ENCODE assay signal across 8 mouse cellular contexts in the genomic region with DNA sequence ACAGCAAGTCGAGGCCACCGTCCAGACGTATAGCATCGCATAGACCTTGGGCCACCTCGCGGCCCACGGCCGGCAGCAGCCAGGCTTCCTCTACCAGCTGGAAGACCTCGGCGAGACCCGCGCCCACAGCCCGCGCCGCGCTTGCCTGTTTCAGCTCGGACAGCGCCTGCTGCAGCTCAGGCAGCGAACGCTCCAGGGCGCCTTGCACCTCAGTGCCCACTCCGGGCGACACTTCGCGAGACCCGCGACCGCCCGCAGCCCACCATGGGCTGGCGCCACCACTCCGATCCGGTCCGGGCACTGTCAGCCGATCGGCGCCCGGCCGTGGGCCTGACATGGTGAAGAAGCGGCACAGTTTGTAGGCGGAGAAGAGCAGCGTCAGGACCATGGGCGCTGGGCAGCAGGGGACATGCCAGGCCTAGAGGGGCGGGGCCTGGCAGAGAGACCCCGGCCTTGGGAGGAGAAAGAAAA. TPM values are rescaled to one million over a fixed set of nuclear protein-coding genes. Genes with fewer than 3 reads are reported as not detected.
A peak's percentile ranks its signal among the peaks of the same experiment; 100 is the strongest.
DNase-seq lines count a peak whose midpoint lies in the region; ATAC-seq and TF ChIP-seq lines count a peak whose summit lies in the region.

No protein-coding gene starts in this region.

- H3K4me1 ChIP-seq in forebrain, embryonic 13.5 days, result peaks cover 21% of the 10 kb centered on the region
- H3K4me1 ChIP-seq in kidney, postnatal 0 days (replicated peaks; ENCODE audit: insufficient read depth, low read length), result peaks cover 10% of the 10 kb centered on the region; the same call in 1 of the 2 replicates

- H3K4me3 ChIP-seq in forebrain, embryonic 13.5 days, result peak overlapping the region; percentile 91
- H3K4me3 ChIP-seq in kidney, postnatal 0 days (replicated peaks; ENCODE audit: low read depth, low read length), result peak overlapping the region; percentile 42

- peaks cover 32% of the 10 kb centered on the region for H3K27me3 ChIP-seq in forebrain, embryonic 13.5 days
- H3K27me3 ChIP-seq in kidney, postnatal 0 days (ENCODE audit: insufficient read depth, low read length), result 0 out of 2 replicates have a peak, but pooled peaks cover 6% of the 10 kb centered on the region
- H3K27me3 ChIP-seq in splenic B cell, adult 2 months (ENCODE audit: control insufficient read depth, insufficient read depth, low read length, poor library complexity, severe bottlenecking), result no peaks in the 10 kb centered on the region

- H3K9me3 ChIP-seq in forebrain, embryonic 13.5 days (replicated peaks), result no peaks in the 10 kb centered on the region
- no peaks in the 10 kb centered on the region for H3K9me3 ChIP-seq in kidney, postnatal 0 days (replicated peaks; ENCODE audit: low read length)

- peak overlapping the region; percentile 88 for H3K27ac ChIP-seq in forebrain, embryonic 13.5 days
- no peak overlapping the region for H3K27ac ChIP-seq in kidney, postnatal 0 days

- ATAC-seq in forebrain, embryonic 13.5 days, result peak; percentile 67
- 0 out of 2 replicates have a peak, but pooled peaks have one; percentile 43 for ATAC-seq in kidney, postnatal 0 days (replicated peaks; ENCODE audit: low FRiP score, low read depth)

- TF ChIP-seq CTCF in kidney, postnatal 0 days (IDR thresholded peaks at IDR 0.05; ENCODE audit: low read depth), result no peak

- 0% methylated on average over 42 of the region's 44 CpGs for WGBS in forebrain, embryonic 13.5 days
- under 1% methylated on average over 44 of the region's 44 CpGs for WGBS in kidney, postnatal 0 days

- peak; percentile 39 to 45 for DNase-seq in layer of hippocampus, adult 18-20 months (ENCODE audit: low spot score in 2 of 2)
- no peak for DNase-seq in layer of hippocampus, adult 9-10 months (ENCODE audit: low spot score)
- DNase-seq in adrenal gland, postnatal 36 days, result peak; percentile 35 to 59
- peak; percentile 21 for DNase-seq in kidney, postnatal 0 days (ENCODE audit: low spot score)
- DNase-seq in lung, postnatal 10 days, result peak; percentile 33
- peak; percentile 30 for DNase-seq in splenic B cell, adult 2 months (ENCODE audit: low read depth, low spot score)
- DNase-seq in gastrocnemius, adult 8-10 months (ENCODE audit: low spot score in 2 of 2), result no peak

- H3K36me3 ChIP-seq in forebrain, embryonic 13.5 days (ENCODE audit: poor library complexity, severe bottlenecking), result no peaks in the 10 kb centered on the region
- H3K36me3 ChIP-seq in kidney, postnatal 0 days (ENCODE audit: insufficient read depth, low read length), result no peaks in the 10 kb centered on the region
- H3K36me3 ChIP-seq in splenic B cell, adult 2 months (ENCODE audit: control insufficient read depth, insufficient read depth, low read length, poor library complexity, severe bottlenecking), result no peaks in the 10 kb centered on the region

- H3K4me2 ChIP-seq in forebrain, embryonic 13.5 days, result peak overlapping the region; percentile 91
- H3K4me2 ChIP-seq in kidney, postnatal 0 days (ENCODE audit: low read length), result peak overlapping the region; percentile 90

- H3K9ac ChIP-seq in forebrain, embryonic 13.5 days, result peak overlapping the region; percentile 96
- 0 out of 2 replicates have a peak overlapping the region, but pooled peaks have one; percentile 19 for H3K9ac ChIP-seq in kidney, postnatal 0 days (ENCODE audit: low read depth, low read length)

RNA-seq across cellular contexts. Expression of gene Sarm1, which starts 0.4 kb away (rescaled TPM):
- 10 to 100 TPM; 36.1 to 38.8 TPM for total RNA-seq in layer of hippocampus, adult 18-20 months (2021)
- 1 to 10 TPM; 4.5 to 5.9 TPM for total RNA-seq in adrenal gland, postnatal 36 days (2021)
- polyA plus RNA-seq in forebrain, embryonic 13.5 days (2015; fragmentation: Nextera tagmentation; extraction: Ambion mirVana), result 34.6 and 36.2 TPM in 2 replicates
- polyA plus RNA-seq in kidney, postnatal 0 days (2015; fragmentation: Nextera tagmentation; extraction: Ambion mirVana), result 0.55 and 1.1 TPM in 2 replicates
- under 1 TPM; 0.40 to 0.77 (median 0.49) TPM for total RNA-seq in gastrocnemius, adult 8-10 months (2022)

RNA-seq across cellular contexts. Expression of gene Vtn, which starts 1.8 kb away (rescaled TPM):
- 10 to 100 TPM; 52.7 to 53.9 TPM for total RNA-seq in layer of hippocampus, adult 18-20 months (2021)
- 1 to 10 TPM; 1.6 to 3.2 TPM for total RNA-seq in adrenal gland, postnatal 36 days (2021)
- polyA plus RNA-seq in forebrain, embryonic 13.5 days (2015; fragmentation: Nextera tagmentation; extraction: Ambion mirVana), result 38.4 and 53.3 TPM in 2 replicates
- polyA plus RNA-seq in kidney, postnatal 0 days (2015; fragmentation: Nextera tagmentation; extraction: Ambion mirVana), result 0.70 and 1.7 TPM in 2 replicates
- 10 to 100 TPM in 1 of 4 experiments, 1 to 10 TPM in 3; 5.7 to 11.1 (median 6.7) TPM for total RNA-seq in gastrocnemius, adult 8-10 months (2022)

RNA-seq across cellular contexts. Expression of gene Sebox, which starts 6.1 kb away (rescaled TPM):
- total RNA-seq in layer of hippocampus, adult 18-20 months (2021), result 1 to 10 TPM; 5.3 to 5.7 TPM
- total RNA-seq in adrenal gland, postnatal 36 days (2021), result not detected
- 0.14 and 0.36 TPM in 2 replicates for polyA plus RNA-seq in forebrain, embryonic 13.5 days (2015; fragmentation: Nextera tagmentation; extraction: Ambion mirVana)
- not detected in 2 replicates for polyA plus RNA-seq in kidney, postnatal 0 days (2015; fragmentation: Nextera tagmentation; extraction: Ambion mirVana)
- total RNA-seq in gastrocnemius, adult 8-10 months (2022), result not detected

RNA-seq across cellular contexts. Expression of gene Tmem199, which starts 14.9 kb away (rescaled TPM):
- 10 to 100 TPM; 44.8 to 47.1 TPM for total RNA-seq in layer of hippocampus, adult 18-20 months (2021)
- total RNA-seq in adrenal gland, postnatal 36 days (2021), result 10 to 100 TPM; 27.3 to 36.0 TPM
- polyA plus RNA-seq in forebrain, embryonic 13.5 days (2015; fragmentation: Nextera tagmentation; extraction: Ambion mirVana), result 85.9 and 86.6 TPM in 2 replicates
- polyA plus RNA-seq in kidney, postnatal 0 days (2015; fragmentation: Nextera tagmentation; extraction: Ambion mirVana), result 56.0 and 58.9 TPM in 2 replicates
- total RNA-seq in gastrocnemius, adult 8-10 months (2022), result 10 to 100 TPM; 11.0 to 16.0 (median 14.4) TPM

RNA-seq across cellular contexts. Expression of gene Poldip2, which starts 14.9 kb away (rescaled TPM):
- total RNA-seq in layer of hippocampus, adult 18-20 months (2021), result 100 to 1,000 TPM; 118 to 119 TPM
- total RNA-seq in adrenal gland, postnatal 36 days (2021), result 100 to 1,000 TPM; 149 to 156 TPM
- 170 and 176 TPM in 2 replicates for polyA plus RNA-seq in forebrain, embryonic 13.5 days (2015; fragmentation: Nextera tagmentation; extraction: Ambion mirVana)
- 173 and 191 TPM in 2 replicates for polyA plus RNA-seq in kidney, postnatal 0 days (2015; fragmentation: Nextera tagmentation; extraction: Ambion mirVana)
- total RNA-seq in gastrocnemius, adult 8-10 months (2022), result 100 to 1,000 TPM in 1 of 4 experiments, 10 to 100 TPM in 3; 95.0 to 105 (median 98.5) TPM

Comparison
In these comparisons a context has a peak if more than half of its experiments do, and no peak if none do; other contexts are left out.
1. DNase-seq: peak in layer of hippocampus, adult 18-20 months (2 of 2), adrenal gland, postnatal 36 days (2 of 2), kidney, postnatal 0 days (single experiment), lung, postnatal 10 days (single experiment) and splenic B cell, adult 2 months (single experiment); none in layer of hippocampus, adult 9-10 months (single experiment) and gastrocnemius, adult 8-10 months (0 of 2).
2. RNA of gene Sarm1, which starts 0.4 kb away (total RNA-seq): 36.1 to 38.8 TPM in layer of hippocampus, adult 18-20 months; 4.5 to 5.9 TPM in adrenal gland, postnatal 36 days and 0.40 to 0.77 TPM in gastrocnemius, adult 8-10 months; every median in the first group is over 4 times any median in the second.
3. RNA of gene Vtn, which starts 1.8 kb away (total RNA-seq): 52.7 to 53.9 TPM in layer of hippocampus, adult 18-20 months; 5.7 to 11.1 TPM in gastrocnemius, adult 8-10 months and 1.6 to 3.2 TPM in adrenal gland, postnatal 36 days; every median in the first group is over 4 times any median in the second.
4. RNA of gene Sebox, which starts 6.1 kb away (total RNA-seq): 5.3 to 5.7 TPM in layer of hippocampus, adult 18-20 months; not detected in adrenal gland, postnatal 36 days and not detected in gastrocnemius, adult 8-10 months; every median in the first group is over 4 times any median in the second.